Mouse (Mus musculus) splenic B cell, adult 2 months (primary cell): Measurements from ENCODE around the gene Them7.

ENCODE experiments used
- DNase-seq: peaks from one replicate; pipeline ENCODE4 v3.0.0-alpha.2; 2011; ENCODE audit warnings: low read depth, low spot score
- H3K27me3 ChIP-seq: 2 replicates; pipeline ENCODE4 v1.6.1; 2012; ENCODE audit warnings: mild to moderate bottlenecking, low read length, moderate library complexity, mixed read lengths; ENCODE audit not compliant: control insufficient read depth, poor library complexity, insufficient read depth, severe bottlenecking
- H3K36me3 ChIP-seq: 2 replicates; pipeline ENCODE4 v1.6.1; 2012; ENCODE audit warnings: mild to moderate bottlenecking, low read length, moderate library complexity, mixed read lengths; ENCODE audit not compliant: control insufficient read depth, poor library complexity, insufficient read depth, severe bottlenecking

Gene Them7

DNA sequence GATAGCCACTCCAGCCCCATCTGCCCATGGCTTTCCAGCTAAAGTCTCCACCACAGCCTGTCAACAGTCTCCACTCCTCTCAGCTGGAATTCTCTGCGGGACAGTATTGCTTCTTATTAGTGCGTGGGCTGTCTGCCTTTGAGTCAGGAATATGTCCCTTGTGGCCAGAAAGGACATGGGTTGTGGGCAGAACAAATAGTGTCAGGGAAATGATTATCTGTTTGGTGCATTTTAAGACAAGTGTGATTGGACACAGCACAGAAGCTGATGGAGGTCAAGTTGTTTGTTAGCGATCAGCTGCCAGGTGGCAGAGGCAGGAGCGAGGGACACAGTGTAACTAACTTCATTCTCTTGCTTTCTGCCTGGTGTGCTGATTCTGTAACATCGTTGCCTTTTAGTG lies 132.7 kb downstream of the Them7 start:
- no peak for DNase-seq
- H3K36me3 ChIP-seq: no peaks in the 10 kb centered on the region

GRCm38 (mm10) chr2:105358040-105358439 lies 133.9 kb downstream of the Them7 start:
- Histone ChIP-seq H3K27me3 (no peaks in the 10 kb centered on the region), H3K36me3 (no peaks in the 10 kb centered on the region)
- no peak for DNase-seq

More for the DNA sequence above, 132.7 kb downstream of the Them7 start:
- H3K27me3 ChIP-seq: no peaks in the 10 kb centered on the region

DNA sequence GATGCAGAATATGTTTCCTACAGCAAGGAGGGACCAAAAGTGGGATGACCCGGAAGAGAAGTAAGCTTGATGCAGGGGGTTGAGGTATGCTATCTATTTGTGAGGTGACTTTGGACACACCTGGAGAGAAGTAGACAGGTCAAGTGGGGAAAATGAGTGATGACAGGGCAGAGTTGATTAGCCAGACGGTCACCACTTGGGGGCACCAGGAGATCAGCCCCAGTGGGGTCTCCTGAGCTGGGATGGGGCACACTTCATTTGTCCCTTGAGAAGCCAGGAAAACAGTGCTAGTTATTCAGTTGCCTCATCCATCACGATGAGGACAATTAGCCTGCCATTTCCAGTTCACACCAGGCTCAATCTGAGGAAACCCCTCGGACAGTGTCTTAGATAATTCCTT lies 143.5 kb downstream of the Them7 start:
- DNase-seq: peak; percentile 1

DNA sequence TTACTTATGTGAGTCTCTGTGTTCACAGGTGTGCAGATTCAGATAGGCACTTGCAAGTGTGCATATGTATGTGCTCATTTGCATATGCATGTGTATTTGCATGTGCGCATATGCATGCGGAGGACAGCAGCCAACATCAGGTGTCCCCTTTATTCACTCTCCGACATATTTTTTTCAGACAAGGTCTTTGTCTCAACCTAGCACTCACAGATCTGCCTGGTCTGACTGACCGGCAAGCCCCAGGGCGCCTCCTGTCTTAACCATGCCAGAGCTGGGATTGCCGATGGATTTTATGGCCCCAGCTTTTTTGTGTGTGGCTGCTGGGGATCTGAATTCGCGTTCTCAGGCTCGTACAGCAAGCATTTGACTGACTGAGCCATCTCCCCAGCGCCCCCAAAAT lies 146.1 kb downstream of the Them7 start:
- Histone ChIP-seq H3K27me3 (no peaks in the 10 kb centered on the region), H3K36me3 (no peaks in the 10 kb centered on the region)
- DNase-seq: no peak

More for the DNA sequence above, 143.5 kb downstream of the Them7 start:
- Histone ChIP-seq H3K27me3 (no peaks in the 10 kb centered on the region), H3K36me3 (no peaks in the 10 kb centered on the region)

DNA sequence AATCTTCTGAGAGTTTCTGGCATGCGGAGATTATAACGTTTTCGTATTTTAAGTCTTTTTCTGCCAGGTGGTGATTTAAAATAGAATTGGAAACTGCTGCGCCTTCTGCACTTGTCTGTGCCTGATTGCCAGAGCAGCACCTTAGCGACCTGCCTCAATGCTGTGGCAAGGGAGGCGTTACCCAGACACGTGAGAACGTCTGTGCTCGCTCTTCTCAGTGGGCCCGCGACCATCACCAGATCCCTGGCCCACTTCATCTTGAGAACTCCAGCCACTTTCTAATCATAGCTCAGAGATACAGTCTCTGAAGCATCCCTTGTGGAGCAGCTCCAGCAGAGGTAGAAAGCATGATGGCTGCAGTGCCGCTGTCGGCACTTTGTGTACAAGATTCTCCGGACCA lies 146.6 kb downstream of the Them7 start:
- H3K36me3 ChIP-seq: no peaks in the 10 kb centered on the region
- H3K27me3 ChIP-seq: no peaks in the 10 kb centered on the region
- no peak for DNase-seq

GRCm38 (mm10) chr2:105372156-105372555 lies 148.0 kb downstream of the Them7 start:
- no peaks in the 10 kb centered on the region for H3K27me3 ChIP-seq

GRCm38 (mm10) chr2:105372727-105373126 lies 148.6 kb downstream of the Them7 start:
- DNase-seq: no peak
- no peaks in the 10 kb centered on the region for H3K27me3 ChIP-seq

More at GRCm38 (mm10) chr2:105372156-105372555, 148.0 kb downstream of the Them7 start:
- no peaks in the 10 kb centered on the region for H3K36me3 ChIP-seq
- DNase-seq: no peak

GRCm38 (mm10) chr2:105373658-105374057 lies 149.5 kb downstream of the Them7 start:
- DNase-seq: no peak
- Histone ChIP-seq H3K36me3 (no peaks in the 10 kb centered on the region), H3K27me3 (no peaks in the 10 kb centered on the region)

More at GRCm38 (mm10) chr2:105372727-105373126, 148.6 kb downstream of the Them7 start:
- H3K36me3 ChIP-seq: no peaks in the 10 kb centered on the region

DNA sequence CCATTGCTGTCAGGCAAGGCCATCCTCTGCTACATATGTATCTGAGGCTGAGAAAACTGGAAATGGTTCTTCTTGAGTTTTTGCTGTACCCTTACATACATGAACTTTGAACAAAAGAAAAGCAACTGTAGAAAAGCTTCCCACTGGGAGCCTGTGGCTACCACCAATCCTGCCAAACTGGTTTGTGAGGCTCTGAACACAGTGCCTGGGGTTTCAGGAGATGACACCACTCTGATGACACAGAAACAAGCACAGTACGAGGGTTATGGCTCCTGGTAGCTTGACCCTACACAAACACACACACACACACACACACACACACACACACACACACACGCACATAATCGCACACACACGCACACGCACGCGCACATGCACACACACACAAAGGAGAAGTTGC lies 151.1 kb downstream of the Them7 start:
- no peak for DNase-seq
- no peaks in the 10 kb centered on the region for H3K27me3 ChIP-seq
- no peaks in the 10 kb centered on the region for H3K36me3 ChIP-seq

DNA sequence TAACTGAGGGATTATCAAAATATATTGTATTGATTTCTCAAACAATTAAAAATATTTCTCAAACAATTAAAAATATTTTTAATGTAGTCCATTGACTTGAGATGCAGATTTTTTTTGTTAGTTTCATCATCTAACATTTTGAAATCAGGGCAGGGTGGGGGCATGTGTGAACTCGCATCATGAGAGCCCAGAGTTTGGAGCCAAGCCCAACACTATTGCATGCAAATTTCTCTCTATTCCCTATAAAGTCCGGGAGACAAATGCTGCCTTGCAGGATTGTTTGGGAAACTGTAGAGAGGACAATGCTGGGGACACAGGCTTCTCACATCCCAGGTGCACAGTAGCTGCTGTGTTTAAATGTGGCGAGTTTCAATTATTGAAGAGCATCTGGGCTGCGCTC lies 151.6 kb downstream of the Them7 start:
- H3K27me3 ChIP-seq: no peaks in the 10 kb centered on the region
- H3K36me3 ChIP-seq: no peaks in the 10 kb centered on the region
- no peak for DNase-seq

- Histone ChIP-seq H3K36me3 (no peaks in the 10 kb centered on the region), H3K27me3 (no peaks in the 10 kb centered on the region)
- DNase-seq: no peak
These were observed 155.6 kb downstream of the Them7 start for GRCm38 (mm10) chr2:105379682-105380081.

DNA sequence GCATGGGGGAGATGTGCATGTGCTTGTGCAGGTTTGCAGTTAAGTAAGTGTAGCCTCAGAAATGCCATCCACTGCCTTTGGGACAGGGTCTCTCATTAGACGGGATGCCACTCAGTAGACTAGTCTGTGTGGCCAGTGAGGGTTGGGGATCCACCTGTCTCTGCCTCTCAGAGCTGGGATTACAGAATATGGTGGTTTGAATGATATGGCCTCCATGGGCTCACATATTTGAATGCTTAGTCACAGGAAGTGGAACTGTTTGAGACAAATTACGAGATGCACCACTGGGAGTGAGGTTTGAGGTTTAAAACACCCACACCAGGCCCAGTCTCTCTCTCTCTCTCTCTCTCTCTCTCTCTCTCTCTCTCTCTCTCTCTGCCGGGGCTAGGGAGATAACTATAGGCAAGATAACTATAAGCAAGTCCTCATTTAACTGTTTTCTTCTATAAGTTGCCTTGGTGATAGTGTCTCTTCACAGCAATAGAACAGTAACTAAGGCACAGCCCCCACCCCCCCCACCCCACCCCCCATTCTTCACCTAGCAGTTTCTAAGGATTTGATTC lies 156.7 kb downstream of the Them7 start:
- H3K36me3 ChIP-seq: no peaks in the 10 kb centered on the region
- DNase-seq: no peak
- H3K27me3 ChIP-seq: no peaks in the 10 kb centered on the region

- no peak for DNase-seq
- H3K27me3 ChIP-seq: no peaks in the 10 kb centered on the region
- no peaks in the 10 kb centered on the region for H3K36me3 ChIP-seq
These were observed 158.9 kb downstream of the Them7 start for GRCm38 (mm10) chr2:105383063-105383462.

- Histone ChIP-seq H3K27me3 (no peaks in the 10 kb centered on the region), H3K36me3 (no peaks in the 10 kb centered on the region)
- DNase-seq: no peak
These were observed 160.9 kb downstream of the Them7 start for GRCm38 (mm10) chr2:105384998-105385397.

- H3K27me3 ChIP-seq: no peaks in the 10 kb centered on the region
- no peaks in the 10 kb centered on the region for H3K36me3 ChIP-seq
- DNase-seq: no peak
These were observed 162.3 kb downstream of the Them7 start for GRCm38 (mm10) chr2:105386418-105386817.
